Mouse (Mus musculus) kidney, postnatal 0 days (tissue): ENCODE measurements around the gene Gm49369. TPM values are rescaled to one million over a fixed set of nuclear protein-coding genes. Genes with fewer than 3 reads are reported as not detected.
"Not testable (repeated sequence)": the region's sequence is repeated elsewhere in the genome, so short reads cannot be mapped to it uniquely, and the experiment has no call there.

ENCODE experiments used
- ATAC-seq: fragments of 200-750 bp; cut with Nextera tagmentation; replicated peaks from 2 replicates; pipeline ENCODE4 v1.8.0; 2017; ENCODE audit warnings: low read depth, moderate number of reproducible peaks, moderate TSS enrichment, moderate library complexity; ENCODE audit not compliant: low FRiP score
- DNase-seq: peaks from one replicate; pipeline ENCODE4 v3.0.0-alpha.2; 2016; ENCODE audit warnings: low spot score
- H3K27ac ChIP-seq: fragments of 300-500 bp; sonication (generic); 2 replicates; pipeline ENCODE4 v1.5.1; 2014; ENCODE audit warnings: mild to moderate bottlenecking
- H3K27me3 ChIP-seq: fragments of 300-500 bp; sonication (generic); 2 replicates; pipeline ENCODE4 v1.6.1; 2014; ENCODE audit warnings: low read length, mixed read lengths; ENCODE audit not compliant: insufficient read depth
- H3K36me3 ChIP-seq: fragments of 300-500 bp; sonication (generic); 2 replicates; pipeline ENCODE4 v1.6.1; 2014; ENCODE audit warnings: low read length, mixed read lengths; ENCODE audit not compliant: insufficient read depth
- H3K4me1 ChIP-seq: fragments of 300-500 bp; sonication (generic); replicated peaks from 2 replicates; pipeline ENCODE4 v1.6.1; 2014; ENCODE audit warnings: antibody characterized with exemption, low read length, mixed read lengths; ENCODE audit not compliant: insufficient read depth
- H3K4me2 ChIP-seq: fragments of 300-500 bp; sonication (generic); 2 replicates; pipeline ENCODE4 v1.6.1; 2014; ENCODE audit warnings: mild to moderate bottlenecking, low read length, moderate library complexity, mixed read lengths
- H3K4me3 ChIP-seq: fragments of 300-500 bp; sonication (generic); replicated peaks from 2 replicates; pipeline ENCODE4 v1.5.1; 2014; ENCODE audit warnings: low read depth, low read length
- H3K9ac ChIP-seq: fragments of 300-500 bp; sonication (generic); 2 replicates; pipeline ENCODE4 v1.6.1; 2014; ENCODE audit warnings: low read depth, low read length
- H3K9me3 ChIP-seq: fragments of 300-500 bp; sonication (generic); replicated peaks from 2 replicates; pipeline ENCODE4 v1.6.1; 2016; ENCODE audit warnings: low read length, inconsistent platforms, mixed read lengths
- CTCF ChIP-seq: IDR thresholded peaks from 2 replicates; pipeline ENCODE4 v1.5.1; 2016; ENCODE audit warnings: antibody characterized with exemption, low read depth, mild to moderate bottlenecking, moderate library complexity
- WGBS: fragments of 180-500 bp; shearing (Covaris S2); extraction: QIAGEN DNeasy Blood & Tissue Kit; methylation state at CpG from one replicate; pipeline ENCODE4 v1.1.7; 2014; 5-methylcytosine and 5-hydroxymethylcytosine counted together
- polyA plus RNA-seq: library from polyadenylated mRNA; unstranded; fragments of >200 nt; fragmentation: Nextera tagmentation; extraction: Ambion mirVana; gene quantifications from 2 replicates; pipeline ENCODE4 v1.2.1, GENCODE M21; 2015

The Gm49369 gene
- polyA plus RNA-seq, 1 experiment from 2014 or later, result not detected

DNA sequence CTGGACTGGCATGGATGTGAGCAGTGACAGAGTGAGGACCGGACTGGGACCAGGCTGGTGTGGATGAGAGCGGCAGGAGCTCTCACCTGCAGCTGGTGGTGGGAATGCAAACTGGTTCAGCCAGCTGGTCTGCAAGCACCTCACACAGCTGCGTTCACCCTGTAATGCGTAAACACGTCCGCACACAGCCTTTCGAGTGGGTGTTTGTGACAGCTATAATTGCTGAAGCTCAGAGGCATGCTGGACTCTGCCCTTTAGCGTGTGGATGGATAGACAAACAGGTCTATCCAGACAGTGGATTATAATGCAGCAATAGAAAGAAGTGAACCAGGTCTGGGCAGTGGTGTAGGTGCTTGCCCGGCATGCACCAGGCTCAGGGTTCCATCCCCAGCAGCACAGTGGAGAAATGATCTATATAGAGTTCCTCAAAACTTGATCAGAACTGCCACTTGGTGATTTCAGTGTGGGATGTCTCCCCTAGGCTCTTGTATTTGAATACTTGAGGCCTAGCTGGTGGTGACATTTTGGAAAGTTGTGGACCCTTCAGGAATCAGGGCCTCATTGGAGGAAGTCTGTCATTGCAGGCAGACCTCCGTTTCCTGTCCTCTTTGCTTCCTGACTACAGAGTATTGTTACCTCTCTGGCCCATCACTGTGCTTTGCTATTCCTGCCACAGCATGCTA is 40.8 kb downstream of the Gm49369 start:
- ATAC-seq (no peak; the same call in 1 of the 2 replicates), DNase-seq (no peak)
- TF ChIP-seq CTCF, result no peak
- no peaks in the 10 kb centered on the region for H3K36me3 ChIP-seq
- no peaks in the 10 kb centered on the region for H3K27me3 ChIP-seq
- no peak overlapping the region for H3K4me3 ChIP-seq
- no peak overlapping the region for H3K4me2 ChIP-seq
- no peaks in the 10 kb centered on the region for H3K9me3 ChIP-seq
- H3K27ac ChIP-seq, result no peak overlapping the region
- H3K9ac ChIP-seq, result no peak overlapping the region
- H3K4me1 ChIP-seq, result 0 out of 2 replicates have a peak, but pooled peaks cover 12% of the 10 kb centered on the region
- WGBS, result 56% methylated on average over 10 of the region's 10 CpGs

DNA sequence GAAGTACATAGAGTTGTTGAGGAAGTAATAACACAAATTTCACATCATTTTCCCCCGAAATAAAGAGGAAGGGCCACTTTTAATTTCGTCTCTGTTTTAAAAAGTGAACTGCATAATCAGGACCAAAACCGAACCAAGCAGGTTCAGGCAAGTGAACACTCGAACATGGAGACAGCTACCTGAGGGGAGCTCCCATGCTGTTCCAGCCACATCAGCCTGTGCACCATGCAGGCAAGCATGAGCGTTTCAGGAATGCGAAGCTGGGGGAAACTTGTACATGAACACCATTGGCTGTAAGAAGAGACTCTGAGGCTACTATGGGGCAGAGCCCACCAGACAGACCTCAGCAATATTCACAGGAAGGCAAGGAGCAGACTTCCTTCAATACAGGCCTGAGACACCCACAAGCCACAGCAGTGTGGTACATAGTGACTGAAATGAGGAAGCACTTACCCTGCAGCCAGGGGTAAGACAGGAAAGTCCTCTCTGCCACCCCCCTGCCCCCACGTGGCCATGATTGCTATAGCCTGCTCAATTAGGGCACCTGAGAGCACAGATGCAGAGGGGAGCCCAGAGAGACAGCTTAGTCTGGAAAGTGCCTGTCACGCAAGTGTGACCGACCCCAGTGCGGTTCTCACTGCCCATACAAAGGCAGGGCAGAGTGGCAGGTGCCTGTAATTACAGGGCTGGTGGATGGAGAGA is 42.0 kb downstream of the Gm49369 start:
- no peak overlapping the region for H3K4me3 ChIP-seq
- peak; percentile 31 for DNase-seq
- no peak; the same call in 1 of the 2 replicates for ATAC-seq

DNA sequence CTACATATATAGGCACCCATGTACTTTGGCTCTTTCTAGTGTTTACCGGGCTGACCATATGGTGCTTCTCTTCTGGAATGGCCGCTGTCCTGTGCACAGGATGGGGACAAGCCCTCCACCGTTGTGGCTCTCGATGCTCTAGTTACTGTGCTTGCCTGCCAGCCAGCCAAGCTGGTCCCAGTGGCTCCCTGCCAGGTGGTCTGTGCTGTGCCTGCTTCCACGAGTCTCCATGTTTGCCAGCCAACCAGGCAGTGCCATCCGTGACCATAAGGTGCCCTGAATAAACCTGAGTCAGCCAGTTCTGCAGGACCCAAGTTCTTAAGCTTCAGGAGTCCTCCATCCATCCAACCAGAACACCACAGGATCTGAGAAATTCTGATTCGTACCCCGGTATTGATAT is 47.3 kb downstream of the Gm49369 start:
- no peak for DNase-seq
- WGBS, result 78% methylated on average over 8 of the region's 8 CpGs
- Histone ChIP-seq H3K9ac (no peak overlapping the region), H3K27ac (no peak overlapping the region), H3K4me2 (no peak overlapping the region), H3K36me3 (no peaks in the 10 kb centered on the region), H3K4me1 (0 out of 2 replicates have a peak, but pooled peaks cover 5% of the 10 kb centered on the region), H3K27me3 (no peaks in the 10 kb centered on the region), H3K4me3 (no peak overlapping the region), H3K9me3 (no peaks in the 10 kb centered on the region)
- no peak for TF ChIP-seq CTCF
- ATAC-seq, result no peak

More for the DNA sequence above, 42.0 kb downstream of the Gm49369 start:
- no peak overlapping the region for H3K4me2 ChIP-seq
- no peaks in the 10 kb centered on the region for H3K27me3 ChIP-seq
- H3K27ac ChIP-seq, result no peak overlapping the region
- no peaks in the 10 kb centered on the region for H3K36me3 ChIP-seq
- 43% methylated on average over 10 of the region's 10 CpGs for WGBS
- no peak; the same call in 1 of the 2 replicates for TF ChIP-seq CTCF
- H3K9ac ChIP-seq, result no peak overlapping the region
- H3K4me1 ChIP-seq, result 0 out of 2 replicates have a peak, but pooled peaks cover 12% of the 10 kb centered on the region
- no peaks in the 10 kb centered on the region for H3K9me3 ChIP-seq

- Histone ChIP-seq H3K27ac (no peak overlapping the region), H3K4me1 (peaks cover 10% of the 10 kb centered on the region; the same call in 1 of the 2 replicates), H3K27me3 (no peaks in the 10 kb centered on the region), H3K9me3 (no peaks in the 10 kb centered on the region), H3K4me3 (no peak overlapping the region), H3K9ac (no peak overlapping the region), H3K4me2 (no peak overlapping the region), H3K36me3 (no peaks in the 10 kb centered on the region)
- peak; percentile 99 for TF ChIP-seq CTCF
- 3% methylated on average over 3 of the region's 3 CpGs for WGBS
- peak; percentile 69 for ATAC-seq
- DNase-seq, result peak; percentile 95
Measured at GRCm38 (mm10) chr7:142334246-142334645, 48.2 kb downstream of the Gm49369 start.

DNA sequence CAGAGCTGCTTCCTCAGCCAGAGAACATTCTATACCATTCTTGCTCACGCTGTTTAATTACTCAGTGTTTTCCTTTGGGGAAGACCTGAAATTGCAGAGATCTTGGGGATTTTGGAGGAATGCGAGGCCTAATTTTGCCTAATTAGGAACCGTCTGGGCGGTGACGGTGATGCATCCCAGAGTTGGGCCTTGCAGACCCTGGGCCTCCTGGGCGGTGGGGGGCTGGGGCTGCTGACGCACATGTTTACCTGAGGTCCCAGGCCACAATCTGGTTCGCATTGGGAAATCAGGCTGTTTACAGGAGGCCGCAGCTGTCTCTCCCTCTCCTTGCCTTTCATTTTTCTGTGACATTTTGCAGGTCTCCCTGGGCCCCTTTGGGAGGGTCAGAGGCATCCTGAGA is 49.7 kb downstream of the Gm49369 start:
- DNase-seq, H3K4me3 ChIP-seq, H3K27me3 ChIP-seq, H3K9me3 ChIP-seq, H3K9ac ChIP-seq, ATAC-seq, H3K36me3 ChIP-seq, H3K4me2 ChIP-seq, H3K27ac ChIP-seq: not testable (repeated sequence)
- peaks cover 10% of the 10 kb centered on the region; the same call in 1 of the 2 replicates for H3K4me1 ChIP-seq
- 96% methylated on average over 3 of the region's 9 CpGs for WGBS

- Histone ChIP-seq H3K4me2 (no peak overlapping the region), H3K9ac (no peak overlapping the region), H3K9me3 (no peaks in the 10 kb centered on the region), H3K27ac (no peak overlapping the region), H3K4me1 (peaks cover 10% of the 10 kb centered on the region; the same call in 1 of the 2 replicates), H3K4me3 (no peak overlapping the region), H3K36me3 (no peaks in the 10 kb centered on the region), H3K27me3 (no peaks in the 10 kb centered on the region)
- TF ChIP-seq CTCF, result no peak
- WGBS, result 80% methylated on average over 4 of the region's 4 CpGs
- no peak for ATAC-seq
- DNase-seq, result no peak
Measured at GRCm38 (mm10) chr7:142331281-142331680, 51.2 kb downstream of the Gm49369 start.
